Mouse (Mus musculus): ENCODE data around the gene Jak2.

DNA sequence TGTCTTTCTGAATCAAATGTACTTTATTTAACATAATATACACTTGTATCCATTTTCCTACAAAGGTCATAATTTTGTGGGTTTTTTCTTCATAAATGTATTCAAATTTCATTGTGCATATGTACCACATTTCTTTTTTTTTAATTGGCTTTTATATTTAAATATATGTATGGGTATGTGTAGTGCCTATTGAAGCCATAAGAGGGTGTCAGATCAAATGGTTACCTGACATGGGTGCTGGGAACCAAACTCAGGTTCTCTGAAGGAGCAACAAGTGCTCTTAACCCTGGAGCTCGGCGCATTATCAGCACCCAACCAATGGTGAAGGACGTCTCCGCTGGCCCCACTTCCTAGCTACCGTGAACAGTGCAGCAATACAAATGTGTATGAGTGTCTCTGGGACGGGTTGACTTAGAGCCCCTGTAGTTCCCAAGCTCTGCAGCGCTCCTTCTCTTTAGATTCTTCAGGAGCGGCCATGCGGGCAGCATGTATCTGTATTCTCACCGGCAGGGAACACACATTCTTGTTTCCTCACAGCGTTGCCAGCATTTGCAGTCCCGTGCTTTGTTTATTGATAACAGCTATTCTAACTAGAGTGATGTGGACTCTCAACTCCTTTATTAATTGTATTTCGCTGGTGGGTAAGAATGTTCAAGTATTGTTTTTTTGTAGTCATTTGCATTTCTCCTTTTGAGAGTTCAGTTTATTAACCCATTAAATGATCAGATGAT is 75.4 kb downstream of the Jak2 start:
- TF ChIP-seq USF1 (IDR thresholded peaks at IDR 0.05; ENCODE audit: low read depth, low read length) (no peak), KAT2A (conservative IDR thresholded peaks at IDR 0.05; ENCODE audit: low read depth, low read length) (no peak), MEF2A (IDR thresholded peaks at IDR 0.05; ENCODE audit: extremely low read depth, insufficient replicate concordance, low read depth, low read length, poor library complexity, severe bottlenecking) (no peak), CTCF (IDR thresholded peaks at IDR 0.05 in 2 of 3, conservative IDR thresholded peaks at IDR 0.05 in 1 of 3; ENCODE audit: control insufficient read depth in 1 of 3, insufficient read depth in 1 of 3, low read depth in 2 of 3, low read length in 3 of 3, poor library complexity in 1 of 3, severe bottlenecking in 1 of 3) (peak in 2 of 3 experiments; percentile 21 to 50; a peak in 3 of 6 replicates), RAD21 (IDR thresholded peaks at IDR 0.05; ENCODE audit: low read depth, low read length) (peak; percentile 36), UBTF (IDR thresholded peaks at IDR 0.05; ENCODE audit: borderline replicate concordance, insufficient read depth, low read depth, low read length) (no peak), EP300 (IDR thresholded peaks at IDR 0.05; ENCODE audit: low read depth in 1 of 2, low read length in 2 of 2) (no peak; a peak in 1 of 4 replicates), HCFC1 (IDR thresholded peaks at IDR 0.05; ENCODE audit: low read depth, low read length) (no peak), NRF1 (IDR thresholded peaks at IDR 0.05; ENCODE audit: insufficient read depth, low read depth, low read length, poor library complexity, severe bottlenecking) (no peak), ZMIZ1 (IDR thresholded peaks at IDR 0.05; ENCODE audit: low read depth, low read length) (no peak), POLR2A (IDR thresholded peaks at IDR 0.05; ENCODE audit: control insufficient read depth in 1 of 2, insufficient read depth in 1 of 2, low read depth in 1 of 2, low read length in 2 of 2, poor library complexity in 1 of 2) (no peak; a peak in 1 of 4 replicates), MYC (IDR thresholded peaks at IDR 0.05; ENCODE audit: low read depth, low read length) (no peak), USF2 (IDR thresholded peaks at IDR 0.05; ENCODE audit: borderline replicate concordance in 1 of 2, insufficient read depth in 1 of 2, low read depth in 1 of 2, low read length in 2 of 2) (no peak), SMC3 (IDR thresholded peaks at IDR 0.05; ENCODE audit: low read depth, low read length) (peak; percentile 50)

Data from MEL (cell line).